22 mouse cellular contexts compared by ENCODE assay signal in the genomic region with DNA sequence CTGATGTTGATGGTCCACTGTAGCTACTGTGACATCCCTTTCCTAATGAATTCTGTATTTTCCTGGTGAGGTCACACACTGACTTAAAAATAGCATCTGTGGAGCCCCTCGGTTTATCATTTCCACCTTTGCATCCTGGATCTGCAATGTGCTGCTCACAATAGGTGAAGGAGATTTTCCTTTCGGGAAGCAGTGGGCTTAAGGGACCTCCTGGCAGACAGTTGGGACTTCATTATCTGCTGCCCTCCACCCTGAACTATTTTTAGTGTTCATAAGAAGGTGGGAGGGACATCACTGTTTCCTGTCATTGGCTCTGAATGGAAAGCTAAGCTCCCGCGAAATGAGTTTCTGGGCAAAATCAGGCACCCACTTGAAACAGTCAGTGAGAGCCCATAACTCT. TPM values are rescaled to one million over a fixed set of nuclear protein-coding genes. Genes with fewer than 3 reads are reported as not detected.
DNase-seq lines count a peak whose midpoint lies in the region; ATAC-seq and TF ChIP-seq lines count a peak whose summit lies in the region.
"Had no signal": no experiment of that assay in that cellular context is flagged by ENCODE, and none has a peak within 500 bp of the region (broad histone marks: within the 10 kb centered on the region; RNA-seq: fewer than 3 reads in every experiment).

No protein-coding gene starts in this region.

- peak overlapping the region; percentile 89 for H3K27ac ChIP-seq in brown adipose tissue, adult 24 weeks (replicated peaks; ENCODE audit: low read depth, low read length)
- H3K27ac ChIP-seq in heart, embryonic 13.5 days (replicated peaks), result peak overlapping the region; percentile 87
- H3K27ac ChIP-seq in liver, embryonic 14.5 days, result peak overlapping the region; percentile 1
- H3K27ac ChIP-seq: embryonic facial prominence, embryonic 15.5 days; hindbrain, embryonic 14.5 days; neural tube, embryonic 15.5 days had no signal

- H3K9ac ChIP-seq in heart, embryonic 13.5 days, result peak overlapping the region; percentile 45
- peak overlapping the region; percentile 28; the same call in 1 of the 2 replicates for H3K9ac ChIP-seq in liver, embryonic 14.5 days (replicated peaks)
- H3K9ac ChIP-seq: embryonic facial prominence, embryonic 15.5 days; hindbrain, embryonic 14.5 days; neural tube, embryonic 15.5 days had no signal

- intact Hi-C loops in heart, postnatal 14 days (cut with DNase I), result loop anchor here (5.0 kb wide), 1 partner anchor 53 kb away; no protein-coding TSS in a partner anchor
- intact Hi-C loops in gastrocnemius, postnatal 36 days (cut with DNase I), result no loop called here

- no peak overlapping the region for H3K4me3 ChIP-seq in brown adipose tissue, adult 24 weeks (ENCODE audit: insufficient read depth, low read depth, low read length)
- no peak overlapping the region for H3K4me3 ChIP-seq in heart, embryonic 13.5 days
- H3K4me3 ChIP-seq in liver, embryonic 14.5 days (ENCODE audit: insufficient read depth in 1 of 2, low read depth in 2 of 2, low read length in 2 of 2), result no peak overlapping the region
- H3K4me3 ChIP-seq: embryonic facial prominence, embryonic 15.5 days; neural tube, embryonic 15.5 days had no signal

- TF ChIP-seq CTCF in liver, embryonic 14.5 days (IDR thresholded peaks at IDR 0.05; ENCODE audit: low read depth), result no peak

- no peaks in the 10 kb centered on the region for H3K9me3 ChIP-seq in heart, embryonic 13.5 days
- no peaks in the 10 kb centered on the region for H3K9me3 ChIP-seq in liver, embryonic 14.5 days (ENCODE audit: control insufficient read depth, low read length)
- H3K9me3 ChIP-seq: embryonic facial prominence, embryonic 15.5 days; neural tube, embryonic 15.5 days had no signal

- TF ChIP-seq EP300 in liver, embryonic 14.5 days (IDR thresholded peaks at IDR 0.05; ENCODE audit: low read depth), result no peak

- H3K36me3 ChIP-seq in heart, embryonic 13.5 days, result no peaks in the 10 kb centered on the region
- no peaks in the 10 kb centered on the region for H3K36me3 ChIP-seq in liver, embryonic 14.5 days (replicated peaks; ENCODE audit: control insufficient read depth, insufficient read depth, low read depth)
- H3K36me3 ChIP-seq: embryonic facial prominence, embryonic 15.5 days; neural tube, embryonic 15.5 days had no signal

- peaks cover 16% of the 10 kb centered on the region for H3K4me1 ChIP-seq in brown adipose tissue, adult 24 weeks (ENCODE audit: control insufficient read depth, insufficient read depth, insufficient read length, low read length)
- H3K4me1 ChIP-seq in heart, embryonic 13.5 days, result peaks cover 50% of the 10 kb centered on the region
- peaks cover 57 to 70% of the 10 kb centered on the region in 2 experiments for H3K4me1 ChIP-seq in liver, embryonic 14.5 days (replicated peaks; ENCODE audit: control insufficient read depth in 2 of 2, insufficient read depth in 2 of 2, low read length in 1 of 2)
- H3K4me1 ChIP-seq: embryonic facial prominence, embryonic 15.5 days had no signal

- 12% methylated on average over 4 of the region's 4 CpGs for WGBS in heart, embryonic 13.5 days
- 10% methylated on average over 4 of the region's 4 CpGs for WGBS in liver, embryonic 14.5 days (ENCODE audit: insufficient replicate concordance)

- peak overlapping the region; percentile 41 for H3K4me2 ChIP-seq in heart, embryonic 13.5 days
- H3K4me2 ChIP-seq in liver, embryonic 14.5 days (ENCODE audit: low read depth), result no peak overlapping the region
- H3K4me2 ChIP-seq: embryonic facial prominence, embryonic 15.5 days; hindbrain, embryonic 14.5 days; neural tube, embryonic 15.5 days had no signal

- DNase-seq in heart, adult 9 months (ENCODE audit: low spot score in 2 of 2), result peak; percentile 18 to 64
- DNase-seq in heart, postnatal 14 days, result no peak
- DNase-seq in liver, embryonic 14.5 days (ENCODE audit: low read depth in 3 of 3, low spot score in 3 of 3), result no peak
- no peak for DNase-seq in retina, postnatal 1 day
- no peak for DNase-seq in gastrocnemius, postnatal 36 days
- DNase-seq: B cell, adult 2 months; cerebellum, adult 2 months; cerebellum, postnatal 36 days; lung, postnatal 4 days; right cerebral cortex, postnatal 25 days; thymus, adult 2 months had no signal

- no peaks in the 10 kb centered on the region for H3K27me3 ChIP-seq in heart, embryonic 13.5 days (replicated peaks)
- no peaks in the 10 kb centered on the region for H3K27me3 ChIP-seq in liver, embryonic 14.5 days (ENCODE audit: control insufficient read depth, insufficient read depth, low read length)
- H3K27me3 ChIP-seq: embryonic facial prominence, embryonic 15.5 days; neural tube, embryonic 15.5 days had no signal

- ATAC-seq in heart, embryonic 13.5 days (ENCODE audit: extremely low read depth, insufficient number of reproducible peaks, low FRiP score, low TSS enrichment), result no peak
- ATAC-seq in liver, embryonic 14.5 days (ENCODE audit: insufficient read depth), result no peak
- ATAC-seq: midbrain, embryonic 16.5 days had no signal

RNA-seq across cellular contexts. Expression of gene Glrp1, which starts 20.9 kb away (rescaled TPM):
- not detected for total RNA-seq in heart, postnatal 14 days (2021)
- polyA plus RNA-seq in brown adipose tissue, adult 24 weeks (2012; ENCODE audit: insufficient read depth, insufficient read length, missing spikeins), result not detected in 2 replicates
- 0.19 and 0.24 TPM in 2 replicates for polyA plus RNA-seq in heart, embryonic 13.5 days (2015; fragmentation: Nextera tagmentation; extraction: Ambion mirVana)
- polyA plus RNA-seq in liver, embryonic 14.5 days (2012; rRNA removed), result 0.05 and 0.09 TPM in 2 replicates
- polyA plus RNA-seq in liver, embryonic 14.5 days (2014; fragmentation: Nextera tagmentation; extraction: Ambion mirVana), result not detected in 2 replicates
- total RNA-seq in gastrocnemius, postnatal 36 days (2021), result not detected
- total RNA-seq: adrenal gland, postnatal 4 days; gastrocnemius, adult 8-10 months; layer of hippocampus, postnatal 25 days had no signal
- polyA plus RNA-seq: hindbrain, embryonic 14.5 days; intestine, embryonic 14.5 days; large intestine, adult 2 months; midbrain, embryonic 16.5 days; neural tube, embryonic 15.5 days had no signal

Comparison
In these comparisons a context has a peak if more than half of its experiments do, and no peak if none do; other contexts are left out.
1. DNase-seq: peak in heart, adult 9 months (2 of 2); none in heart, postnatal 14 days (0 of 2), liver, embryonic 14.5 days (0 of 3), retina, postnatal 1 day (single experiment) and gastrocnemius, postnatal 36 days (0 of 2).
2. H3K27ac ChIP-seq: peak in every context shown above with its lines; median percentile 89 in brown adipose tissue, adult 24 weeks; 87 in heart, embryonic 13.5 days; 1 in liver, embryonic 14.5 days.